21 mouse cellular contexts compared by ENCODE assay signal in genomic region chr13:9237495-9237894, GRCm38 (mm10). TPM values are rescaled to one million over a fixed set of nuclear protein-coding genes. Genes with fewer than 3 reads are reported as not detected.
DNase-seq lines count a peak whose midpoint lies in the region; ATAC-seq and TF ChIP-seq lines count a peak whose summit lies in the region.
"Had no signal": no experiment of that assay in that cellular context is flagged by ENCODE, and none has a peak within 500 bp of the region (broad histone marks: within the 10 kb centered on the region; RNA-seq: fewer than 3 reads in every experiment).

No protein-coding gene starts in this region.

- H3K4me2 ChIP-seq in kidney, embryonic 14.5 days (replicated peaks; ENCODE audit: low read depth, low read length) = no peak overlapping the region
- H3K4me2 ChIP-seq in liver, embryonic 16.5 days (ENCODE audit: low read depth, low read length) = peak overlapping the region; percentile 40; the same call in 1 of the 2 replicates
- no peak overlapping the region for H3K4me2 ChIP-seq in midbrain, embryonic 16.5 days (ENCODE audit: low read length)
- H3K4me2 ChIP-seq: forebrain, embryonic 13.5 days; hindbrain, embryonic 13.5 days; limb, embryonic 15.5 days had no signal

- no peak for TF ChIP-seq RAD21 in MEL (IDR thresholded peaks at IDR 0.05; ENCODE audit: low read depth, low read length)

- no peaks in the 10 kb centered on the region for H3K79me2 ChIP-seq in MEL (ENCODE audit: control insufficient read depth, insufficient read depth, low read length, poor library complexity)

- no peaks in the 10 kb centered on the region for H3K9me3 ChIP-seq in kidney, embryonic 14.5 days (ENCODE audit: control insufficient read depth, low read length)
- no peaks in the 10 kb centered on the region for H3K9me3 ChIP-seq in MEL (replicated peaks; ENCODE audit: insufficient read depth, low read length)
- H3K9me3 ChIP-seq in liver, embryonic 16.5 days (replicated peaks; ENCODE audit: control insufficient read depth, low read length) = no peaks in the 10 kb centered on the region
- no peaks in the 10 kb centered on the region for H3K9me3 ChIP-seq in midbrain, embryonic 16.5 days (replicated peaks; ENCODE audit: control insufficient read depth, low read length, poor library complexity, severe bottlenecking)
- H3K9me3 ChIP-seq: embryonic facial prominence, embryonic 10.5 days; forebrain, embryonic 13.5 days; hindbrain, embryonic 13.5 days; limb, embryonic 15.5 days had no signal

- 80% methylated on average over 7 of the region's 7 CpGs for WGBS in kidney, embryonic 14.5 days
- WGBS in liver, embryonic 16.5 days (ENCODE audit: insufficient replicate concordance) = 23% methylated on average over 7 of the region's 7 CpGs
- WGBS in midbrain, embryonic 16.5 days = 89% methylated on average over 7 of the region's 7 CpGs

- ATAC-seq in kidney, embryonic 14.5 days (ENCODE audit: low FRiP score, low TSS enrichment) = no peak
- peak; percentile 37 to 68; a peak in 3 of 4 replicates for ATAC-seq in hematopoietic stem cell, adult 5-6 weeks (replicated peaks in 1 of 2; ENCODE audit: insufficient read depth in 1 of 2, low FRiP score in 2 of 2, low TSS enrichment in 1 of 2, low read depth in 1 of 2, poor library complexity in 2 of 2, severe bottlenecking in 2 of 2)
- ATAC-seq in liver, embryonic 16.5 days (ENCODE audit: low read depth) = peak; percentile 64
- no peak for ATAC-seq in midbrain, embryonic 16.5 days
- ATAC-seq: forebrain, embryonic 13.5 days; inflammation-experienced regulatory T-cells, adult 6 months had no signal

- no peak for TF ChIP-seq CTCF in MEL (IDR thresholded peaks at IDR 0.05 in 2 of 3, conservative IDR thresholded peaks at IDR 0.05 in 1 of 3; ENCODE audit: control insufficient read depth in 1 of 3, insufficient read depth in 1 of 3, low read depth in 2 of 3, low read length in 3 of 3, poor library complexity in 1 of 3, severe bottlenecking in 1 of 3)

- no peak overlapping the region for H3K4me3 ChIP-seq in kidney, embryonic 14.5 days (ENCODE audit: low read length)
- H3K4me3 ChIP-seq in MEL (ENCODE audit: control insufficient read depth in 1 of 2, insufficient read depth in 1 of 2, low read depth in 2 of 2, low read length in 2 of 2) = no peak overlapping the region
- no peak overlapping the region for H3K4me3 ChIP-seq in liver, embryonic 16.5 days (ENCODE audit: low read depth, low read length)
- no peak overlapping the region for H3K4me3 ChIP-seq in midbrain, embryonic 16.5 days (ENCODE audit: low read depth, low read length)
- H3K4me3 ChIP-seq: embryonic facial prominence, embryonic 10.5 days; forebrain, embryonic 13.5 days; hindbrain, embryonic 13.5 days; limb, embryonic 15.5 days; myocyte had no signal

- TF ChIP-seq EP300 in MEL (IDR thresholded peaks at IDR 0.05; ENCODE audit: low read depth in 1 of 2, low read length in 2 of 2) = peak in 1 of 2 experiments; percentile 45; a peak in 2 of 4 replicates

- H3K27me3 ChIP-seq in kidney, embryonic 14.5 days (ENCODE audit: control insufficient read depth, insufficient read depth, low read length) = no peaks in the 10 kb centered on the region
- no peaks in the 10 kb centered on the region; a peak in 1 of 4 replicates for H3K27me3 ChIP-seq in MEL (ENCODE audit: control insufficient read depth in 1 of 2, insufficient read depth in 2 of 2, low read length in 2 of 2)
- H3K27me3 ChIP-seq in liver, embryonic 16.5 days (ENCODE audit: control insufficient read depth, insufficient read depth, low read depth, low read length) = no peaks in the 10 kb centered on the region
- H3K27me3 ChIP-seq in midbrain, embryonic 16.5 days (ENCODE audit: control insufficient read depth, insufficient read depth, low read depth, low read length) = no peaks in the 10 kb centered on the region
- H3K27me3 ChIP-seq: CH12.LX; forebrain, embryonic 13.5 days; hindbrain, embryonic 13.5 days; limb, embryonic 15.5 days had no signal

- H3K27ac ChIP-seq in kidney, embryonic 14.5 days (ENCODE audit: low read depth, low read length) = no peak overlapping the region
- H3K27ac ChIP-seq in MEL (ENCODE audit: control insufficient read depth, low read depth, low read length) = no peak overlapping the region
- no peak overlapping the region for H3K27ac ChIP-seq in liver, embryonic 16.5 days (ENCODE audit: low read length)
- no peak overlapping the region for H3K27ac ChIP-seq in midbrain, embryonic 16.5 days (ENCODE audit: low read length)
- H3K27ac ChIP-seq: embryonic facial prominence, embryonic 10.5 days; forebrain, embryonic 13.5 days; hindbrain, embryonic 13.5 days; limb, embryonic 15.5 days had no signal

- no peaks in the 10 kb centered on the region for H3K36me3 ChIP-seq in kidney, embryonic 14.5 days (ENCODE audit: control insufficient read depth, insufficient read depth, low read length)
- H3K36me3 ChIP-seq in MEL (ENCODE audit: control insufficient read depth in 1 of 2, insufficient read depth in 2 of 2, low read length in 2 of 2) = no peaks in the 10 kb centered on the region
- H3K36me3 ChIP-seq in liver, embryonic 16.5 days (ENCODE audit: control insufficient read depth, insufficient read depth) = no peaks in the 10 kb centered on the region
- H3K36me3 ChIP-seq in midbrain, embryonic 16.5 days (ENCODE audit: control insufficient read depth, insufficient read depth, low read length) = no peaks in the 10 kb centered on the region
- H3K36me3 ChIP-seq: embryonic facial prominence, embryonic 10.5 days; hindbrain, embryonic 13.5 days; limb, embryonic 15.5 days had no signal

- peak; percentile 5 for DNase-seq in kidney, adult 9 months
- DNase-seq in MEL (ENCODE audit: low read depth, low spot score) = peak; percentile 5
- DNase-seq in layer of hippocampus, postnatal 25 days (ENCODE audit: extremely low spot score in 1 of 2, low spot score in 1 of 2) = no peak
- no peak for DNase-seq in spleen, postnatal 10 days (ENCODE audit: low spot score in 2 of 2)
- DNase-seq: cerebellum, adult 8-10 months; layer of hippocampus, postnatal 36 days; midbrain, embryonic 14.5 days; right cerebral cortex, postnatal 14 days; spleen, adult 18-20 months; thymus, postnatal 4 days had no signal

- no peak for TF ChIP-seq POLR2A in MEL (IDR thresholded peaks at IDR 0.05; ENCODE audit: control insufficient read depth in 1 of 2, insufficient read depth in 1 of 2, low read depth in 1 of 2, low read length in 2 of 2, poor library complexity in 1 of 2)

- H3K9ac ChIP-seq in kidney, embryonic 14.5 days (ENCODE audit: low read depth, low read length) = no peak overlapping the region
- no peak overlapping the region for H3K9ac ChIP-seq in MEL (ENCODE audit: control insufficient read depth, low read depth, low read length, poor library complexity, severe bottlenecking)
- H3K9ac ChIP-seq in liver, embryonic 16.5 days (ENCODE audit: low read depth, low read length) = no peak overlapping the region
- H3K9ac ChIP-seq in midbrain, embryonic 16.5 days (ENCODE audit: low read depth, low read length) = no peak overlapping the region
- H3K9ac ChIP-seq: forebrain, embryonic 13.5 days; hindbrain, embryonic 13.5 days; limb, embryonic 15.5 days had no signal

- H3K4me1 ChIP-seq in kidney, embryonic 14.5 days (ENCODE audit: control insufficient read depth, insufficient read depth, low read length) = no peaks in the 10 kb centered on the region
- H3K4me1 ChIP-seq in MEL (ENCODE audit: control insufficient read depth in 1 of 2, insufficient read depth in 2 of 2, low read length in 2 of 2) = peaks cover 0 to 4% of the 10 kb centered on the region in 2 experiments; a peak in 2 of 4 replicates
- H3K4me1 ChIP-seq in liver, embryonic 16.5 days (ENCODE audit: control insufficient read depth, low read depth, low read length) = no peaks in the 10 kb centered on the region; the same call in 1 of the 2 replicates
- H3K4me1 ChIP-seq in midbrain, embryonic 16.5 days (ENCODE audit: control insufficient read depth, insufficient read depth, low read length) = no peaks in the 10 kb centered on the region
- H3K4me1 ChIP-seq: embryonic facial prominence, embryonic 10.5 days; forebrain, embryonic 13.5 days; hindbrain, embryonic 13.5 days; limb, embryonic 15.5 days had no signal

TF ChIP-seq in MEL, 35 proteins besides CTCF, POLR2A, EP300 and RAD21:
- TF ChIP-seq USF1 (IDR thresholded peaks at IDR 0.05; ENCODE audit: low read depth, low read length) (no peak), TCF12 (IDR thresholded peaks at IDR 0.05; ENCODE audit: low read depth, low read length) (peak; percentile 52; the same call in 1 of the 2 replicates), GATA1 (IDR thresholded peaks at IDR 0.05; ENCODE audit: low read depth, low read length) (0 out of 2 replicates have a peak, but pooled peaks have one; percentile 9)

RNA-seq across cellular contexts. Expression of gene Dip2c, which starts 38.8 kb away (rescaled TPM):
- 5.1 and 7.3 TPM in 2 replicates for polyA plus RNA-seq in kidney, embryonic 14.5 days (2014; fragmentation: Nextera tagmentation; extraction: Ambion mirVana)
- total RNA-seq in MEL (2012; rRNA removed) = not detected in 2 replicates
- not detected for polyA plus RNA-seq in MEL (2012; ENCODE audit: insufficient read depth in 1 of 2, insufficient read length in 2 of 2, low read depth in 1 of 2, low replicate concordance in 2 of 2, missing spikeins in 1 of 2)
- 5.7 and 6.3 TPM in 2 replicates for total RNA-seq in hematopoietic stem cell, adult 5-6 weeks (2017)
- 0.56 and 0.58 TPM in 2 replicates for polyA plus RNA-seq in liver, embryonic 16.5 days (2015; fragmentation: Nextera tagmentation; extraction: Ambion mirVana)
- polyA plus RNA-seq in midbrain, embryonic 16.5 days (2015; fragmentation: Nextera tagmentation; extraction: Ambion mirVana) = 12.9 and 13.8 TPM in 2 replicates
- total RNA-seq in layer of hippocampus, postnatal 25 days (2021) = 10 to 100 TPM; 69.8 to 70.3 TPM

Comparison
In these comparisons a context has a peak if more than half of its experiments do, and no peak if none do; other contexts are left out.
1. DNase-seq: peak in kidney, adult 9 months (single experiment) and MEL (single experiment); none in layer of hippocampus, postnatal 25 days (0 of 2) and spleen, postnatal 10 days (0 of 2).
2. ATAC-seq: peak in hematopoietic stem cell, adult 5-6 weeks (2 of 2) and liver, embryonic 16.5 days (single experiment); none in kidney, embryonic 14.5 days (single experiment) and midbrain, embryonic 16.5 days (single experiment).